Mouse (Mus musculus) hindbrain, postnatal 0 days (tissue): ENCODE measurements around the gene Ly6g6e. TPM values are rescaled to one million over a fixed set of nuclear protein-coding genes. Genes with fewer than 3 reads are reported as not detected.

Experiments used
- ATAC-seq: fragments of 200-750 bp; cut with Nextera tagmentation; 2 replicates; pipeline ENCODE4 v1.8.0; 2017; ENCODE audit warnings: mild to moderate bottlenecking, moderate TSS enrichment, moderate library complexity
- DNase-seq: peaks from one replicate; pipeline ENCODE4 v3.0.0-alpha.2; 2015; ENCODE audit warnings: low spot score
- H3K27ac ChIP-seq: fragments of 300-500 bp; sonication (generic); 2 replicates; pipeline ENCODE4 v1.5.1; 2014; ENCODE audit warnings: mild to moderate bottlenecking
- H3K27me3 ChIP-seq: fragments of 300-500 bp; sonication (generic); 2 replicates; pipeline ENCODE4 v1.6.1; 2014; ENCODE audit warnings: low read length, mixed read lengths; ENCODE audit not compliant: insufficient read depth
- H3K36me3 ChIP-seq: fragments of 300-500 bp; sonication (generic); 2 replicates; pipeline ENCODE4 v1.6.1; 2014; ENCODE audit warnings: low read length, mixed read lengths; ENCODE audit not compliant: insufficient read depth
- H3K4me1 ChIP-seq: fragments of 300-500 bp; sonication (generic); 2 replicates; pipeline ENCODE4 v1.6.1; 2014; ENCODE audit warnings: antibody characterized with exemption, low read length, mixed read lengths; ENCODE audit not compliant: insufficient read depth
- H3K4me2 ChIP-seq: fragments of 300-500 bp; sonication (generic); 2 replicates; pipeline ENCODE4 v1.6.1; 2014; ENCODE audit warnings: low read depth, mild to moderate bottlenecking, low read length, moderate library complexity, mixed read lengths
- H3K4me3 ChIP-seq: fragments of 300-500 bp; sonication (generic); 2 replicates; pipeline ENCODE4 v1.5.1; 2014; ENCODE audit warnings: low read length
- H3K9ac ChIP-seq: fragments of 300-500 bp; sonication (generic); replicated peaks from 2 replicates; pipeline ENCODE4 v1.6.1; 2014; ENCODE audit warnings: mild to moderate bottlenecking, low read length, moderate library complexity, mixed read lengths
- H3K9me3 ChIP-seq: fragments of 300-500 bp; sonication (generic); 2 replicates; pipeline ENCODE4 v1.6.1; 2016; ENCODE audit warnings: low read length, mixed read lengths
- CTCF ChIP-seq: IDR thresholded peaks from 2 replicates; pipeline ENCODE4 v1.5.1; 2016; ENCODE audit warnings: antibody characterized with exemption, control low read depth, low read depth
- WGBS: fragments of 180-500 bp; shearing (Covaris S2); extraction: QIAGEN DNeasy Blood & Tissue Kit; methylation state at CpG from one replicate; pipeline ENCODE4 v1.1.7; 2014; 5-methylcytosine and 5-hydroxymethylcytosine counted together
- polyA plus RNA-seq: library from polyadenylated mRNA; unstranded; fragments of >200 nt; fragmentation: Nextera tagmentation; extraction: Ambion mirVana; gene quantifications from 2 replicates; pipeline ENCODE4 v1.2.1, GENCODE M21; 2015
- total RNA-seq: library from RNA; depleted of rRNA; stranded (reverse); fragments of >200 nt; gene quantifications from 2 replicates; pipeline ENCODE4 v1.2.3, GENCODE M21; 2014

Ly6g6e gene
- total and polyA plus RNA-seq, 2 experiments from 2014 or later, result 0.44 TPM; not detected in 1

DNA sequence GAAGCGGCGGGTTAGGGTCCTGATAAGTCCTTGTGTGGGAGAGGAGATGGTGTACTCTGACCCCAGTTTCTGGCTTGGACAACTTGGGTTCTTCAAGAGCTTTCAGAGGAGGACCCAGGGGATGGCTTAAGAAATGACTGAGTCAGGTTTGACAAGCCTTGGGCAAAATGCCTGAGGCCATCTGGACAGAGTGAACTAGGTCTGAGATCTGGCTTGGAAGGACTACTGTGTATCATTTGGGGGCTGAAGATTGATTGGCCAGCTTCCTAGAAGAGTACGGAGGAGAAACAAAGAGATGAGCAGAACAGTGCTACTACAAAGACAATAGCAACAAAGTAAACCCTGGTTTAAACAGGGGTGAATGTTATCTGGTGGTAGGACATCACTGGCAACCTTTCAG is 13.2 kb upstream of the Ly6g6e start:
- Histone ChIP-seq H3K9me3 (no peaks in the 10 kb centered on the region), H3K36me3 (no peaks in the 10 kb centered on the region; the same call in 1 of the 2 replicates), H3K27ac (no peak overlapping the region), H3K9ac (no peak overlapping the region), H3K4me1 (peaks cover 12% of the 10 kb centered on the region; the same call in 1 of the 2 replicates), H3K4me2 (no peak overlapping the region), H3K4me3 (no peak overlapping the region), H3K27me3 (peaks cover 12% of the 10 kb centered on the region)
- no peak for TF ChIP-seq CTCF
- 77% methylated on average over 3 of the region's 3 CpGs for WGBS
- DNase-seq, result peak; percentile 60
- no peak for ATAC-seq

DNA sequence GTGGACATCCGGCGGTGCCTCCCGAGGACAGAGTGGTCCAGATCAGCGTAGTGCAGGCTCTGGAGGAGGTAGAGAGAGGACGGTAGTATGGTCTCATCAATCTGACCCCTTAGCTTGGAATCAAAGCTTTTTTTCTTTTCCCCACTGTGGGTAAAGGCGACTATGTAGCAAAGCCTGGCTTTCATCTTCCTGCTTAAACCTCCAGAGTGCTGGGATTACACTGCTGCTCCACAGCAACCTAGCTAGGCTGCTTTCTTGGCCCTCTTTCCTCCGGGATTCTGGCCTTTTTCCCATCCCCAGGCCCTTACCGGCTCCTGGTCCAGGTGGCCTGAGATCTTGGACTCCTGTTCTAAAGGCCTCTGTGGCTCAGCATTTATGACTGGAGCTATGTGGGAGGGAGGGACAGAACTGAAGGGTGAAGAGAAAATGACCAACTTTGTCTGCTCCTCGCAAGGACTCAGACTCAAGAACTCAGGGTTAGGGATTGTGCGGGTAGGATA is 12.3 kb upstream of the Ly6g6e start:
- H3K9me3 ChIP-seq, result no peaks in the 10 kb centered on the region
- no peak for TF ChIP-seq CTCF
- no peak for ATAC-seq
- no peak overlapping the region for H3K27ac ChIP-seq
- H3K4me2 ChIP-seq, result peak overlapping the region; percentile 54; the same call in 1 of the 2 replicates
- peaks cover 12% of the 10 kb centered on the region for H3K27me3 ChIP-seq
- no peak overlapping the region for H3K9ac ChIP-seq
- 38% methylated on average over 10 of the region's 10 CpGs for WGBS
- H3K4me1 ChIP-seq, result peaks cover 12% of the 10 kb centered on the region; the same call in 1 of the 2 replicates
- H3K4me3 ChIP-seq, result no peak overlapping the region
- DNase-seq, result no peak
- no peaks in the 10 kb centered on the region; the same call in 1 of the 2 replicates for H3K36me3 ChIP-seq

DNA sequence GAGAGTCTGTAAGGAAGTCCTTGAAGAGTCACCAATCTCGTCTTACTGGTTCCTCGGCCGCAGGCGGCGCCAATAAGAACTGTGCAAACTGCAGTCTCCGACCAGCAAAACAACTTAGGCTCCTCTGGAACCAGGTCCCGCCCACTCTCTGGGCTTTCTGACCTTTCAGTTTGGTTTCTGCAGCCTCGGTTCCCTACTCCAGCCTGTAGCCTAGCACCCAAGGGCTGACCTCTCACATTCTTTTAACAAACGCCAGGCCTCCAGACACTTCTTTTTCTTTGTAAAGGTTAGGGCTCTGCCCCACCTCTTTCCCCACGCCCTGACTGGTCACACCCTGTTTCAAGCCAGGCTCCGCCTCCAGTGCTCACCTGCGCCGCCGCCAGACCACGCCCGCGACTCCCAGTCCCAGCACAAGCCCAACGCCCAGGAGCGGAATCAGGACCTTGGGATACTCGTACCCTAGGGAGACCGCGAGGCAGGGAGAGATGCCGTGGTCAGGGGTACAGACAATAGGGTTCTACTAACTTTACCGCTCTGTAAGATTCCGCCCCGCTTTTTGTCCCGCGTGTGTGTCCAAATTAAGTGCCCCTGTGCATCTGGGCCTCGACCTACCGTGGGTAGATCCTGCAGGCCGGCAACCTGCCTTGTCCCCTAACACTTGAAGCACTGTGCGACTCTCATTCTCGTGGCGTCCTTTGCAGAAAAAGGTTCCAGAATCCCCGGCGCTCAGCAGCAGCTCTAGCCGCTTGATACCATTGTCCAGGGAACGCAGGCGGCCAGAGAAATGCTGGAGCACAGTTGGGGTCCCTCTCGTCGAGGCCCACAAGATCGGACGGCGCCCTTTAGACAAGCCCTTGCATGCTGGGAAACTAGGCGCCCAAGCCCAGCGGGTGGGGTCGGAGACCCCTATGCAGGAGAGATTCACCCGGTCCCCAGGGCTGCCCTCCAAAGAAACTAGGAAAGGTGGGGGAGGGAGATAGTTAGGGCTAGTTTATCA is 11.5 kb upstream of the Ly6g6e start, which contains the start of gene Ly6g6c:
TSS of gene Ly6g6c (plus strand) at position 438 of the 997 bp plus-strand sequence.
- Histone ChIP-seq H3K4me2 (peak within 1 kb of the TSS; percentile 54), H3K4me3 (peak within 1 kb of the TSS; percentile 21), H3K27ac (no peak within 1 kb of the TSS), H3K9ac (peak within 1 kb of the TSS; percentile 33; the same call in 1 of the 2 replicates), H3K4me1 (peaks cover 9% of the 10 kb centered on the region; the same call in 1 of the 2 replicates), H3K9me3 (no peaks in the 10 kb centered on the region), H3K36me3 (no peaks in the 10 kb centered on the region; the same call in 1 of the 2 replicates), H3K27me3 (peaks cover 12% of the 10 kb centered on the region)
- WGBS, result 4% methylated on average over 48 of the region's 48 CpGs
- no peak for DNase-seq
- TF ChIP-seq CTCF, result no peak
- ATAC-seq, result no peak

DNA sequence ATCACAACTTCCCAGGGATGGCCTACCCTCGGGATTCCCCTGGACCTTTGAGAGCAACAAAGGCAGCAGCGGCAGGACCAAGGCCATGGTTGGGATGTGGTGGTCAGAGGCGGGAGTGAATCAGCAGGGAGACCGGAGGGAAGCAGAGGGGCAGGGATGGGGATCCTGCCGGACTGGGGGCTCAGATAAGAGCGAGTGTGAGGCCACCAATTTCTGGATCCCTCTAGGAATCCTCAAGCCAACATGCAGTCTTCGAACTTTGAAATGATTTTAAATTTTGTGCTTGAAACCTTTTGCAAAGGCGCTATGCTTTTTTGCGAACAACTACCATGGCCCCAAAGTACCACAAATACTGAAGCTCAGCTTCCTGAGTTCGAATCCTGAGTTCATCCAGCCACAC is 10.6 kb upstream of the Ly6g6e start, which contains the start of gene Mpig6b:
TSS of gene Mpig6b (minus strand) at position 101 of the 400 bp plus-strand sequence.
- ATAC-seq (no peak), DNase-seq (no peak)
- peak within 1 kb of the TSS; percentile 54 for H3K4me2 ChIP-seq
- H3K36me3 ChIP-seq, result no peaks in the 10 kb centered on the region; the same call in 1 of the 2 replicates
- H3K9ac ChIP-seq, result peak within 1 kb of the TSS; percentile 33; the same call in 1 of the 2 replicates
- H3K27ac ChIP-seq, result no peak within 1 kb of the TSS
- H3K4me1 ChIP-seq, result 0 out of 2 replicates have a peak, but pooled peaks cover 6% of the 10 kb centered on the region
- H3K27me3 ChIP-seq, result peaks cover 12% of the 10 kb centered on the region
- H3K9me3 ChIP-seq, result no peaks in the 10 kb centered on the region
- no peak for TF ChIP-seq CTCF
- peak within 1 kb of the TSS; percentile 21 for H3K4me3 ChIP-seq
- WGBS, result 56% methylated on average over 10 of the region's 10 CpGs

DNA sequence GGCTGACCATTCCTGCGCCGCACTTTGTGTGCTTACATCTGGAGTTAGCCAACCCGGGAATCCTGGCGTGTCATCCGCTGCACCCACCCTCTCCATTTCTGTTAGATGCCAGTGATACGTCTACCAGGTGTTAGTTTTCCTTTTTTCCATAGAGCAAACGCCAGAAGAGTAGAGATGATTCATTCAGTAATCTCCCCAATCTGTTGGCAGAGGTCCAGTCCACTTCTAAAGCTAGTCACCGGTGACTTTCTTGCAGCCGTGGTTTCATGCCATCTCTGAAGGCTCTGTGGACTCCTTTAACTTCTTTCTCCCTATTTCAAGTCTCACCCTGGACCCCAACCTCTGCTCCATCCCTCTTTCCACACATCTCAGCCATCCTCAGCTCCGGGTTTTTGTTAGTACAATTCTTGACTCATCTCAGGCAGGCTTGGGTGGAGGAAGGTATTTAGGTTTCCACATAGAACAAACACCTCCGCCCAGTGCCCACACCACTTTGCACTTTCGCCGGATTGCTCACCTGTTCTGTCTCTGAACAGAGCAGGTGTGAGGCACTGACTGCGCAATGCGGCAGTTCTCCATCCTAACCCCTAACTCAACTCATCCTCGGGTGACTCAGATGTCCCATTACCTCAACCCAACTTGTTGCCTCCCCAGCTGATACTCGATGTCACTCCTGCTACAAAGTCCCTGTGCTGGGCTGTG is 8.3 kb upstream of the Ly6g6e start:
- Histone ChIP-seq H3K4me3 (no peak overlapping the region), H3K9ac (no peak overlapping the region), H3K4me2 (no peak overlapping the region), H3K9me3 (no peaks in the 10 kb centered on the region), H3K27me3 (peaks cover 12% of the 10 kb centered on the region), H3K27ac (no peak overlapping the region), H3K36me3 (no peaks in the 10 kb centered on the region), H3K4me1 (0 out of 2 replicates have a peak, but pooled peaks cover 6% of the 10 kb centered on the region)
- DNase-seq, result no peak
- 87% methylated on average over 17 of the region's 17 CpGs for WGBS
- ATAC-seq, result no peak
- TF ChIP-seq CTCF, result no peak

DNA sequence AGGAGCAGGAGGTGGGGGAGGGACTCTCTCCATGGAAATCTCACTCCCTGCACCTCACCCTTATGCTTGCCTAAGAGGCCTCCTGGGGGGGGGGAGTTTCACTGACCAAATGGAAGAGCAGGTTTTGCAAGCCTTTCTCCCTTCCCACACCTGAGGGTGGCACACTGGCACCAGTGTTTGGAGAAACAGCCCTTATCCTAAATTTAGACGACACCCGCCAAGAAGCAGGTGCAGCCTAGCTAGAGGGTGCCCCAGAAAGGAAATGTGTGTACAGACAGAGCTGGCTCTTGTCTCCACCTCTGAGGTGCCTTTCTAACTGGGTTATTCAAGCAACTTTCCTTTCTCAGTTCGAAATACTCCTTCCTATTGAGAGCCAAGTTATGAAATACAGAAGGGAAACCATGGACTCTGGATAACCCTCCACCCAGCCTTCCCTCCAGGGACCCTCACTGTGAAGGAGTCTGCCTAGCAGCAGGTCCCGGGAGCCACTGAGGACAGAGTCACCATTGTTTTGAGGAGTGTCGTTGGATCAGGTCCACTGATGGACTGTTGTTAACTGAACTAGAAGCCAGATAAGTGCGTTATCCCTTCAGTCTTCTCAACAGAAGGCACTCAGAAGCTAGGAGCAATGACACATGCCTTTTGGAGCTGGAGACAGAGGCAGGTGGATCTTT is 6.0 kb upstream of the Ly6g6e start:
- no peak overlapping the region for H3K4me3 ChIP-seq
- TF ChIP-seq CTCF, result no peak
- H3K36me3 ChIP-seq, result no peaks in the 10 kb centered on the region
- ATAC-seq, result no peak
- no peak overlapping the region for H3K4me2 ChIP-seq
- H3K27ac ChIP-seq, result no peak overlapping the region
- no peaks in the 10 kb centered on the region for H3K27me3 ChIP-seq
- DNase-seq, result no peak
- 47% methylated on average over 6 of the region's 6 CpGs for WGBS
- no peaks in the 10 kb centered on the region for H3K4me1 ChIP-seq
- H3K9me3 ChIP-seq, result no peaks in the 10 kb centered on the region
- H3K9ac ChIP-seq, result no peak overlapping the region
